Mouse (Mus musculus): ENCODE measurements at regions not wholly inside any gene's neighbourhood (a gene's known extent, or its start where the extent isn't known, plus 50 kb on each side); places are given as distances from the start of the nearest gene placed in this dataset.

GRCm38 (mm10) chr2:51730805-51731204 is 103.5 kb downstream of the Tas2r134 start:
- TF ChIP-seq GATA1 (IDR thresholded peaks at IDR 0.05; ENCODE audit: borderline replicate concordance, low read length) (no peak), FLI1 (IDR thresholded peaks at IDR 0.05; ENCODE audit: low read length) (no peak)

All from megakaryocyte, embryonic 14.5 days (primary cell).